Mouse (Mus musculus) ES-Bruce4 (cell line): ENCODE data around the gene Eif2b4.

ENCODE experiments used
- CTCF ChIP-seq: IDR thresholded peaks from one replicate; pipeline ENCODE4 v1.8.1; 2011; ENCODE audit warnings: low read depth, low read length
- EP300 ChIP-seq: IDR thresholded peaks from 2 replicates; pipeline ENCODE4 v1.6.1; 2011; ENCODE audit warnings: low read depth, low read length; ENCODE audit not compliant: insufficient read depth
- POLR2A ChIP-seq: IDR thresholded peaks from one replicate; pipeline ENCODE4 v1.8.1; 2011; ENCODE audit warnings: low read length; ENCODE audit not compliant: insufficient read depth

DNA sequence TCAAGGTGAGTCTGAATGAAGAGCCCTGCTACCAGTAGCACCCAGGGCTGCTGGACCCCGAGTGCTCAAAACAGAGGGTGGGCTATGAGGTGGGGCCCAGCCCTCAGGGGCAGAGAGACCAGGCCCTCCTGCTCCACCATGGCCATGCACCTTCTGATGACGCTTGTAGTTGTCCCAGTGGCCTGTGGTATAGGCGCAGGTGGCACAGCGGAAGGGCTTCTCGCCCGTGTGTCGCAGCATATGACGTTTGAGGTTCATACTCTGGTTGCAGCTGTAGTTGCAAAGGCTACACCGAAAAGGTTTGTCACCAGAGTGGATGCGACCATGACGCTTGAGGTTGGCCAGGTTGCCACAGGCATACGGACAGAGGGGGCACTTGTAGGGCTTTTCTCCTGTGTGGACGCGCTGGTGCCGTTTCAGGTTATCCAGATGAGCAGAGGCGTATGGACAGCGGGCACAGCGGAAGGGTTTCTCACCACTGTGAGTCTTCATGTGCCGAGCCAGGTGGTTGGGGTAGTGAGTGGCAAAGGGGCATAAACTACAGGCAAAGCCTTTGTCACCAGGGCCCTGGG lies 6.2 kb upstream of the Eif2b4 start:
- TF ChIP-seq CTCF (no peak), POLR2A (no peak), EP300 (no peak)
